Mouse (Mus musculus) spleen, adult 10 weeks (tissue): ENCODE data around the gene Gpr50. TPM values are rescaled to one million over a fixed set of nuclear protein-coding genes. Genes with fewer than 3 reads are reported as not detected.

Experiments used
- polyA plus RNA-seq: library from polyadenylated mRNA; stranded (reverse); fragments of 350-450 nt; fragmentation: Illumina TruSeq; extraction: RNeasy Lipid Tissue Mini Kit (QIAGEN cat#74804); gene quantifications from one replicate; pipeline ENCODE4 v1.2.3, GENCODE M21; 2015; ENCODE audit warnings: low replicate concordance; ENCODE audit not compliant: insufficient read depth

Gpr50 gene
- polyA plus RNA-seq = not detected

GRCm38 (mm10) chrX:71663374-71663773 is at the start of gene Gpr50:
TSS of gene Gpr50 (plus strand) at chrX:71663667.

Other genes with a start within 250 kb of the Gpr50 start
- 14.5 TPM for gene Cd99l2, start 170.8 kb upstream of the Gpr50 start, polyA plus RNA-seq
- gene Hmgb3, start 107.7 kb upstream of the Gpr50 start, polyA plus RNA-seq = 32.9 TPM
- gene Vma21, start 152.3 kb downstream of the Gpr50 start, polyA plus RNA-seq = 21.7 TPM